Mouse (Mus musculus): ENCODE measurements around the gene 1700088E04Rik.

DNA sequence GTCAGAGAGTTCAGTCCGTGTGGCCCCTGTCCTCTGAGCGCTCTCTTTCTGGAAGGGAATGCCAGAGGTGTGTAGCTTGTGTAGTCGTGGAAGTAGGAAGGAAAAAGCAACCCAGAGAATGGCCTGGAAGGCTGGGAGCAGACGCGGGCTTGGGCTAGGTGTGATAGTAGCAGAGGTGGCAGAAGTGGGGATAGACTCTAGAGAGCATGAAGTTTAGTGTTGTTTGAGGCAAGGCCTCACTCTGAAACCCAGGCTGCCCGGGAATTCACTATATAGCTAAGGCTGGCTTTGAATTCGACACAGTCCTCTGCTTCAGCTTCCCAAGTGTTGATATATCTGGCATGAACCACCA lies 489 bp upstream of the 1700088E04Rik start:
- no peak for TF ChIP-seq CTCF (IDR thresholded peaks at IDR 0.05; ENCODE audit: low read depth, low read length)
- TF ChIP-seq POLR2A (IDR thresholded peaks at IDR 0.05; ENCODE audit: borderline replicate concordance, low read depth, low read length), result no peak

All from bone marrow macrophage, adult 2 months (primary cell).